Mouse (Mus musculus) kidney, postnatal 25 days (tissue): ENCODE results near the gene Ear2.
"Not testable (repeated sequence)": the region's sequence is repeated elsewhere in the genome, so short reads cannot be mapped to it uniquely, and the experiment has no call there.

Source experiments
- DNase-seq, 2 experiments: peaks; one replicate each; pipeline ENCODE4 v3.0.0; 2021; ENCODE audit warnings: mixed read lengths in 2 of 2

Gene Ear2

GRCm38 (mm10) chr14:44102354-44102753 lies at the start of gene Ear2:
Ear2 (plus strand) TSS chr14:44102654.
- not testable (repeated sequence) for DNase-seq

GRCm38 (mm10) chr14:44067879-44068278 lies 34.6 kb upstream of the Ear2 start:
- DNase-seq, result not testable (repeated sequence)

- DNase-seq, result not testable (repeated sequence)
Observed at GRCm38 (mm10) chr14:44070595-44070994, 31.9 kb upstream of the Ear2 start.

GRCm38 (mm10) chr14:44077785-44078341 lies 24.6 kb upstream of the Ear2 start:
- peak in 1 of 2 experiments; percentile 38 for DNase-seq

- not testable (repeated sequence) for DNase-seq
Observed at GRCm38 (mm10) chr14:44086588-44086987, 15.9 kb upstream of the Ear2 start.

- DNase-seq, result not testable (repeated sequence)
Observed at GRCm38 (mm10) chr14:44087535-44087934, 14.9 kb upstream of the Ear2 start.

GRCm38 (mm10) chr14:44091524-44091923 lies 10.9 kb upstream of the Ear2 start:
- DNase-seq, result not testable (repeated sequence)

- not testable (repeated sequence) for DNase-seq
Observed at GRCm38 (mm10) chr14:44094445-44094844, 8.0 kb upstream of the Ear2 start.

GRCm38 (mm10) chr14:44100030-44100429 lies 2.4 kb upstream of the Ear2 start:
- DNase-seq, result not testable (repeated sequence)

- no peak for DNase-seq
Observed at GRCm38 (mm10) chr14:44110981-44111380, 8.5 kb downstream of the Ear2 start.

GRCm38 (mm10) chr14:44123551-44123950 lies 21.1 kb downstream of the Ear2 start, which contains the start of gene Gm3327:
Gm3327 (plus strand) TSS chr14:44123851.
- not testable (repeated sequence) for DNase-seq
